Mouse (Mus musculus) E14TG2a.4 (cell line): ENCODE measurements around the gene Hnrnpa3.
"Not testable (repeated sequence)": the region's sequence is repeated elsewhere in the genome, so short reads cannot be mapped to it uniquely, and the experiment has no call there.

Experiments used
- H3K27me3 ChIP-seq: 2 replicates; pipeline ENCODE4 v1.6.1; 2014; ENCODE audit warnings: low read length, control low read depth; ENCODE audit not compliant: insufficient read depth
- H3K36me3 ChIP-seq: 2 replicates; pipeline ENCODE4 v1.6.1; 2014; ENCODE audit warnings: low read length, control low read depth; ENCODE audit not compliant: insufficient read depth
- H3K4me1 ChIP-seq: replicated peaks from 2 replicates; pipeline ENCODE4 v1.6.1; 2014; ENCODE audit warnings: low read depth, low read length, control low read depth
- H3K4me3 ChIP-seq: replicated peaks from 2 replicates; pipeline ENCODE4 v1.5.1; 2014; ENCODE audit warnings: mild to moderate bottlenecking, low read length
- H3K9me3 ChIP-seq: 2 replicates; pipeline ENCODE4 v1.6.1; 2014; ENCODE audit warnings: low read length, control low read depth
- CTCF ChIP-seq: conservative IDR thresholded peaks from 2 replicates; pipeline ENCODE4 v1.5.1; 2014; ENCODE audit warnings: low read length
- NANOG ChIP-seq: IDR thresholded peaks from 2 replicates; pipeline ENCODE4 v1.6.1; 2014; ENCODE audit warnings: borderline replicate concordance, low read length, mixed read lengths
- POU5F1 ChIP-seq: IDR thresholded peaks from 2 replicates; pipeline ENCODE4 v1.6.1; 2014; ENCODE audit warnings: low read length, borderline replicate concordance

Gene Hnrnpa3

DNA sequence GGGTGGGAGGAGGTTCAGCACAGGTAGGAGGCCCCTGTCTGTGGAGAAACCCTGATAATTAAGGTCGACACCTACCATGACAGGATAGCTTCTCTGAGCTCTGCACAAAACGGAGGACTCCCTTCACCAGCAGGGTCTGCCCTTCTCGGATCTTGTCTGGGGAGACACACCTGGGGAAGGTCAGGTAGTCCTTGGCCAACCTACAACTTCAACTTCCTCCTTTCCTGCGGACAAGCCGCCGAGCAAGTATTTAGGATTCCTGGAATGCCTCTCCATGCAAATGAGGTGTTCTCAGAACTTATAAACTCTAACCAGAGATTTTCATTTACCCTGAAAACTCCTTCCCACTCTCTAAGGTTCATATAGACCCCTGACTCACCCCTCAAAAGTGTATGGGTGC, 25.7 kb upstream of the Hnrnpa3 start:
- peak overlapping the region; percentile 72 for H3K4me3 ChIP-seq
- peaks cover 55% of the 10 kb centered on the region for H3K4me1 ChIP-seq
- no peaks in the 10 kb centered on the region for H3K9me3 ChIP-seq
- TF ChIP-seq NANOG = no peak
- TF ChIP-seq POU5F1 = no peak
- no peak for TF ChIP-seq CTCF
- H3K36me3 ChIP-seq = peaks cover 2% of the 10 kb centered on the region; the same call in 1 of the 2 replicates
- no peaks in the 10 kb centered on the region for H3K27me3 ChIP-seq

DNA sequence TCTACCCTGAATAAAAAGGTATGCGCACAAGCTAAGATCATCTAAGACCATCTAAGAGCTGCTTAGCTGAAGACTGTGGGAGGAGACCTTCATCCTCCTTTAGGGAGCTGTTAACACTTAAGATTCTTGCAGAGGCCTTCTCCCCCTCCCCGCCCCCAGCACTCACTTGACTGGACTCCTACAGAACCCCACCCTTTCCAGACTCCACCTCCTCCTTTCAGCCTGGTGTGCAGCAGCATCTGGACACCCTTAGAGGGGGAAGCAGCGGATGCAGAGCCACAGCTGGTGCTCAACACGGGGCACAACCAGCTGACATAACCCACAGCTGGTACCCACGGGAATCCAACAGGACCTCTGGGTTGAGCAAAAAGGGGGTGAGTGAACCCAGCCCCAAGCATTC, 25.3 kb upstream of the Hnrnpa3 start:
- no peak for TF ChIP-seq POU5F1
- TF ChIP-seq NANOG = no peak
- no peak for TF ChIP-seq CTCF
- peak overlapping the region; percentile 72 for H3K4me3 ChIP-seq
- H3K36me3 ChIP-seq = peaks cover 2% of the 10 kb centered on the region; the same call in 1 of the 2 replicates
- no peaks in the 10 kb centered on the region for H3K9me3 ChIP-seq
- H3K4me1 ChIP-seq = peaks cover 51% of the 10 kb centered on the region
- no peaks in the 10 kb centered on the region for H3K27me3 ChIP-seq

DNA sequence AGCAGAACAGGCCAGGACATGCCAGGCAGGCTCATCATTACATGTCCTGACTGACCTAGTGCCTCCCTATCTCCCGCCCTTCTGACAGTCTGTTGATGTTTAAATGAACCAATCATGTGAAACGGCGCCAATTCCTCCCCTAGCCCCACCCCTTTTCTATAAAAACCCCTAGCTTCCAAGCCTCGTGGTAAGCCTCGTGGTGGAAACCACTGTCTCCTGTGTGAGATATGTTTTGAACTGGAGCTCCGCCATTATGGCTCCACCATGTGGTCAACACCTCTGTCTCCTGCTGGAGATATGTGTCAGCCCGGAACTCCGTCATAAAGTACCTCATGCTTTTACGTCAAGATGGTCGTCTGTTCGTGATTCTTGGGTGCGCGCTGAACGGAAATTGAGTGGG, 24.6 kb upstream of the Hnrnpa3 start:
- H3K27me3 ChIP-seq, H3K36me3 ChIP-seq, H3K9me3 ChIP-seq: not testable (repeated sequence)
- H3K4me1 ChIP-seq = peaks cover 45% of the 10 kb centered on the region
- peak overlapping the region; percentile 72 for H3K4me3 ChIP-seq

DNA sequence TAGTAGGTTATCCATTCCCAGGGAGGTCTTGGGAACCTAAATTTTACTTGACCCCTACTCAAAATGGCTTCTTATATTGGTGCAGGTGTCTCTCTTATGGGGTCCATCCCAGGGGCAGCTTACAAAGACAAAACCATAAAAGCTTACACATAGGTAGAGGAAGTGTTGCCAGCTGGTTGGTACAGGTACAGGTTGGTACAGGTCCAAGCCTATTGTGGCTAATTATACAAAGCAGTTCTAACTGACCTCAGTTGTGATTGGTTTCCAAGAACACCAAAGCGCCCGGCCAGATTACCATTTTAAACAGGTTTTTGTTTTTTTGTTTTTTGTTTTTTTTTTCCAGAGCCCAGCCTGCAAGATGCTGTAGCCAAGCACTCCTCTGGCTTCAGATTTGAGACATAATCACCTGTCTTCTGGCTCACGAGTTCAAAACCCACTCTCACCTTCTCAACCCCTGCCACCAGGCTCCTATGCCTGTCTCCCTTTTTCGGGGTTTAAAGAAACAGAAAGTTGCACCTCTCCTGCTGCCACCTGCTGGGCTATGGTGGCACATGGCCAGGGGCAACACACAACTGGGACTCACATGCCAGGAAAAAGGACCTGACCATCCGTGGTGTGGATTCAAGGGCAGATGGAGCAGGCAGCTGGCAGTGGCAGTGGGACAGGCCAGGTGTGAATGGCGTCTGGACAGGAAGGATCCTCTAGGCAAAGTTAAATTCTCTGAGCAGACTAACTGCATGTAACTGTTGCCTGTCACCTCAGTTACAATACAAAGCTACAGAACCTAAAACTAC, 22.6 kb upstream of the Hnrnpa3 start:
- H3K4me1 ChIP-seq = peaks cover 40% of the 10 kb centered on the region
- H3K4me3 ChIP-seq = no peak overlapping the region
- no peaks in the 10 kb centered on the region for H3K9me3 ChIP-seq
- H3K36me3 ChIP-seq = peaks cover 2% of the 10 kb centered on the region; the same call in 1 of the 2 replicates
- no peaks in the 10 kb centered on the region for H3K27me3 ChIP-seq
- TF ChIP-seq POU5F1 (no peak), CTCF (0 out of 2 replicates have a peak, but pooled peaks have one; percentile 8)

DNA sequence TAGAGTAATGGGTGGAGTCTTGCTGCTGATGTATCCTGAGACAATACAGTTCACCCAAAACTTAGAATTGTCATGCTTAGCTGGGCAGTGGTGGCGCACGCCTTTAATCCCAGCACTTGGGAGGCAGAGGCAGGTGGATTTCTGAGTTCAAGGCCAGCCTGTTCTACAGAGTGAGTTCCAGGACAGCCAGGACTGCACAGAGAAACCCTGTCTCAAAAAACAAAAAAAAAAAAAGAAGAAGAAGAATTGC, 22.1 kb upstream of the Hnrnpa3 start:
- not testable (repeated sequence) for H3K4me3 ChIP-seq, H3K9me3 ChIP-seq
- peaks cover 38% of the 10 kb centered on the region for H3K4me1 ChIP-seq

DNA sequence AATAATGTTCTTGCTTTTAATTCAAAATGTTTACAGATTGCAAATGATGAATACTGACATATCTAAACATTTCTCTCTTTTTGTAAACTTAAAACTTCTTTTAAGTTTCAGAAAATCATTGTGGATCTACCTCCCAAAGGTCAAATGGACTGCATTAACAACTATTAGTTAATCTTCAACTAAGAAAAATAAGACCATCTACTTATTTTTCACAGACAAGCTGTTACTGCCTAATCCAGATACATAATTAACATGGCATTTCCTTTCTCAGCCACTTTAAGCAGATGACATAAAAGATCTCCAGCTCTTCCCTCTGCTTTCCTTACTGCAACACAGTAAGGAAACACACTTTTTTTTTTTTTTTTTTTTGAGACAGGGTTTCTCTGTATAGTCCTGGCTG, 21.7 kb upstream of the Hnrnpa3 start:
- Histone ChIP-seq H3K36me3 (peaks cover 2% of the 10 kb centered on the region; the same call in 1 of the 2 replicates), H3K4me1 (peaks cover 34% of the 10 kb centered on the region), H3K4me3 (no peak overlapping the region), H3K9me3 (no peaks in the 10 kb centered on the region), H3K27me3 (no peaks in the 10 kb centered on the region)
- TF ChIP-seq CTCF (no peak), POU5F1 (no peak), NANOG (no peak)

More for the DNA sequence above, 22.1 kb upstream of the Hnrnpa3 start:
- H3K27me3 ChIP-seq, H3K36me3 ChIP-seq: not testable (repeated sequence)

DNA sequence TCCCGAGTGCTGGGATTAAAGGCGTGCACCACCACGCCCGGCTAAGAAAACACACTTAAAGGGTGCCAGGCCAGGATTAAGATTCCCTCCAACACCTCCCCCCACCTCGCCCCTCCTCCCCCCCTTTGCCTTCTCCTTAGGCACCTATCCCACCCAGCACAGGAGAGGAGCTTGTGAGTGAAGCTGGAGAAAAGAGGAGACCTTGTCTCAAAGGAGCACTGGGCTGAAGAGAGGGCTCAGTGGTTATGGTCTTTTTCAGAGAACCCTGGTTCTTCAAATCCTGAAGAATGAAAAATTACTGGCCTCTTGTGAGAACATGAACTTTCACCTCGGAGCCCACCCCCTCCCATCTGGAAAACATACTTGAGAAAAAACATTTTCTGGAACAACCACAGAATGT, 21.2 kb upstream of the Hnrnpa3 start:
- H3K4me3 ChIP-seq, H3K27me3 ChIP-seq, H3K36me3 ChIP-seq, H3K9me3 ChIP-seq: not testable (repeated sequence)
- H3K4me1 ChIP-seq = peaks cover 31% of the 10 kb centered on the region

DNA sequence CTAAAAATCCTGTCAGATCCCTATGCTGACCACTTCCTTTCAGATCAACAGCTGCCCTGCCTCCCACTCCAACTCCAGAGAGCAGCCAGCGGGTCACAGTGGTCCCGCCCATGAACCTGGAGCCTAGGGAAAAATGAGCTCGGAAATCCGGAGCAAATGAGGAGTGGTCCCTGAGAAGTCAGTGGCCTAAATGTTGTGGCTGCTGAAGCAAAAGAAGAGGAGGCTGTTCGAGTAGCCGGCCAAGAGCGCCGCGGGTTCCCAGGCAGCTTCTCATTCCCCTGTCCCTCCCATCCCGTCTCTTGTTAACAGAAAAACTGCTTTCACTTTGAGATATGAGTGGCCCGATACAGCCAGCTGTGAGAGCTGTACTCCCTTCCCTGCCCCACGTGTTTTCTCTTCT, 19.5 kb upstream of the Hnrnpa3 start:
- peaks cover 33% of the 10 kb centered on the region for H3K4me1 ChIP-seq
- not testable (repeated sequence) for H3K4me3 ChIP-seq, H3K27me3 ChIP-seq, H3K9me3 ChIP-seq, H3K36me3 ChIP-seq

DNA sequence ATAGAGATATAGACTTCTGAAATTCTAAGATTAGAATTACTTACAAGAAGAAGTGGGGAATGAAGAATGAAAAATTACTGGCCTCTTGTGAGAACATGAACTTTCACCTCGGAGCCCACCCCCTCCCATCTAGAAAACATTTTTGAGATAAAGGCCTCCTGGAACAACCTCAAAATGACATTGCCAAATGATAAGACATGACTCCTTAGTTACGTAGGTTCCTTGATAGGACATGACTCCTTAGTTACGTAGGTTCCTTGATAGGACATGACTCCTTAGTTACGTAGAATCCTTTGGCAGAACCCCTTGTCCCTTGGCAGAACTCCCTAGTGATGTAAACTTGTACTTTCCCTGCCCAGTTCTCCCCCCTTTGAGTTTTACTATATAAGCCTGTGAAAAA, 16.7 kb upstream of the Hnrnpa3 start:
- H3K36me3 ChIP-seq, H3K27me3 ChIP-seq, H3K4me3 ChIP-seq, H3K9me3 ChIP-seq: not testable (repeated sequence)
- H3K4me1 ChIP-seq = peaks cover 27% of the 10 kb centered on the region
